In the genomic region with DNA sequence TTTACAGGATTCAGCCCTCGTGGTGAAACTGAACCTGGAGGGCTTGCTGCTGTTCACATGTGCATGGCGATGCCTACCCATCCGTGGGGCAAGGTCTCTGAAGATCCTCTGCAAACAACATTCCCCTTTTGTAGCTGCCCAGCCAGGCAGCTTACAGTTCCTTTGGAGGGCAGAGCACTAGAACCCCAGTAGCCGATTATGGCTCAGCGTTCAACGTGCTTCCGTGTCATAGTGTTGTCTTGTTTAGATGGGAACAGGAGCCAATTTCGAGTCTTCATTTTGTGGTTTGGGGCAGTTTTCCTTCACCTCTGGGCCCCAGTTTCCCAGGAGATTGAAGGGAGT, we compare ENCODE assay signal across 8 mouse cellular contexts. TPM values are rescaled to one million over a fixed set of nuclear protein-coding genes. Genes with fewer than 3 reads are reported as not detected.
DNase-seq lines count a peak whose midpoint lies in the region; ATAC-seq and TF ChIP-seq lines count a peak whose summit lies in the region.
"Had no signal": no experiment of that assay in that cellular context is flagged by ENCODE, and none has a peak within 500 bp of the region (broad histone marks: within the 10 kb centered on the region; RNA-seq: fewer than 3 reads in every experiment).

No protein-coding gene starts in this region.

- peak overlapping the region; percentile 12; the same call in 1 of the 2 replicates for H3K9ac ChIP-seq in lung, embryonic 15.5 days
- peak overlapping the region; percentile 43 for H3K9ac ChIP-seq in forebrain, postnatal 0 days
- peak overlapping the region; percentile 39 for H3K9ac ChIP-seq in limb, embryonic 15.5 days
- peak overlapping the region; percentile 68 for H3K9ac ChIP-seq in stomach, embryonic 16.5 days (ENCODE audit: low read length)

- H3K9me3 ChIP-seq in lung, embryonic 15.5 days, result no peaks in the 10 kb centered on the region
- no peaks in the 10 kb centered on the region for H3K9me3 ChIP-seq in forebrain, postnatal 0 days (ENCODE audit: low read length)
- no peaks in the 10 kb centered on the region for H3K9me3 ChIP-seq in limb, embryonic 15.5 days
- H3K9me3 ChIP-seq in stomach, embryonic 16.5 days (replicated peaks; ENCODE audit: control insufficient read depth, low read length), result no peaks in the 10 kb centered on the region

- no peaks in the 10 kb centered on the region for H3K27me3 ChIP-seq in lung, embryonic 15.5 days
- no peaks in the 10 kb centered on the region for H3K27me3 ChIP-seq in forebrain, postnatal 0 days (ENCODE audit: insufficient read depth, low read length)
- H3K27me3 ChIP-seq in limb, embryonic 15.5 days, result no peaks in the 10 kb centered on the region
- H3K27me3 ChIP-seq in stomach, embryonic 16.5 days (ENCODE audit: control insufficient read depth, insufficient read depth, low read length), result no peaks in the 10 kb centered on the region

- H3K4me3 ChIP-seq in lung, embryonic 15.5 days, result no peak overlapping the region
- no peak overlapping the region for H3K4me3 ChIP-seq in forebrain, postnatal 0 days (ENCODE audit: low read depth, low read length)
- 0 out of 2 replicates have a peak overlapping the region, but pooled peaks have one; percentile 11 for H3K4me3 ChIP-seq in limb, embryonic 15.5 days
- H3K4me3 ChIP-seq in stomach, embryonic 16.5 days (replicated peaks; ENCODE audit: low read length), result no peak overlapping the region
- H3K4me3 ChIP-seq: myocyte had no signal

- H3K36me3 ChIP-seq in lung, embryonic 15.5 days, result peaks cover 42% of the 10 kb centered on the region
- peaks cover 34% of the 10 kb centered on the region for H3K36me3 ChIP-seq in forebrain, postnatal 0 days (ENCODE audit: insufficient read depth)
- H3K36me3 ChIP-seq in limb, embryonic 15.5 days, result peaks cover 36% of the 10 kb centered on the region
- peaks cover 18% of the 10 kb centered on the region for H3K36me3 ChIP-seq in stomach, embryonic 16.5 days (ENCODE audit: control insufficient read depth, insufficient read depth, low read length)

- peak overlapping the region; percentile 5; the same call in 1 of the 2 replicates for H3K27ac ChIP-seq in lung, embryonic 15.5 days
- H3K27ac ChIP-seq in forebrain, postnatal 0 days (ENCODE audit: low read depth, low read length), result peak overlapping the region; percentile 81
- H3K27ac ChIP-seq in limb, embryonic 15.5 days, result peak overlapping the region; percentile 73
- H3K27ac ChIP-seq in stomach, embryonic 16.5 days (ENCODE audit: low read length), result peak overlapping the region; percentile 57; the same call in 1 of the 2 replicates

- no peak for DNase-seq in lung, adult 18-20 months
- DNase-seq in forebrain, postnatal 0 days, result no peak
- DNase-seq in B cell, adult 2 months, result no peak
- no peak for DNase-seq in frontal cortex, postnatal 36 days (ENCODE audit: low spot score in 2 of 2)

- peaks cover 9% of the 10 kb centered on the region for H3K4me1 ChIP-seq in lung, embryonic 15.5 days
- H3K4me1 ChIP-seq in forebrain, postnatal 0 days (ENCODE audit: insufficient read depth), result peaks cover 8% of the 10 kb centered on the region; the same call in 1 of the 2 replicates
- H3K4me1 ChIP-seq in limb, embryonic 15.5 days, result peaks cover 17% of the 10 kb centered on the region
- peaks cover 8% of the 10 kb centered on the region for H3K4me1 ChIP-seq in stomach, embryonic 16.5 days (ENCODE audit: control insufficient read depth, insufficient read depth, low read length)

- no peak for TF ChIP-seq CTCF in forebrain, postnatal 0 days (IDR thresholded peaks at IDR 0.05; ENCODE audit: low read depth)

- 12% methylated on average over 8 of the region's 8 CpGs for WGBS in lung, embryonic 15.5 days
- 2% methylated on average over 8 of the region's 8 CpGs for WGBS in forebrain, postnatal 0 days
- WGBS in limb, embryonic 15.5 days, result 13% methylated on average over 8 of the region's 8 CpGs
- WGBS in stomach, embryonic 16.5 days, result 10% methylated on average over 8 of the region's 8 CpGs

- no peak for ATAC-seq in lung, embryonic 15.5 days (ENCODE audit: borderline replicate concordance, extremely low read depth, low FRiP score, low TSS enrichment)
- no peak for ATAC-seq in forebrain, postnatal 0 days
- ATAC-seq in limb, embryonic 15.5 days (ENCODE audit: insufficient number of reproducible peaks, low FRiP score, low TSS enrichment, low read depth), result no peak
- peak; percentile 41; the same call in 1 of the 2 replicates for ATAC-seq in stomach, embryonic 16.5 days (ENCODE audit: insufficient read depth, low FRiP score)

- H3K4me2 ChIP-seq in lung, embryonic 15.5 days, result peak overlapping the region; percentile 46
- H3K4me2 ChIP-seq in forebrain, postnatal 0 days (ENCODE audit: low read depth), result peak overlapping the region; percentile 33; the same call in 1 of the 2 replicates
- H3K4me2 ChIP-seq in limb, embryonic 15.5 days, result peak overlapping the region; percentile 26
- H3K4me2 ChIP-seq in stomach, embryonic 16.5 days (ENCODE audit: low read depth, low read length), result peak overlapping the region; percentile 43

RNA-seq across cellular contexts. Expression of a gene that starts 13.9 kb away (rescaled TPM):
- polyA plus RNA-seq in lung, embryonic 15.5 days (2015; fragmentation: Nextera tagmentation; extraction: Ambion mirVana), result 761 and 812 TPM in 2 replicates
- 1,310 and 1,631 TPM in 2 replicates for total RNA-seq in forebrain, postnatal 0 days (2014; rRNA removed)
- polyA plus RNA-seq in forebrain, postnatal 0 days (2015; fragmentation: Nextera tagmentation; extraction: Ambion mirVana), result 795 and 979 TPM in 2 replicates
- polyA plus RNA-seq in limb, embryonic 15.5 days (2015; fragmentation: Nextera tagmentation; extraction: Ambion mirVana), result 698 and 866 TPM in 2 replicates
- polyA plus RNA-seq in stomach, embryonic 16.5 days (2015; fragmentation: Nextera tagmentation; extraction: Ambion mirVana), result 701 and 860 TPM in 2 replicates

RNA-seq across cellular contexts. Expression of a gene that starts 14.0 kb away (rescaled TPM):
- polyA plus RNA-seq in lung, embryonic 15.5 days (2015; fragmentation: Nextera tagmentation; extraction: Ambion mirVana), result 17.6 and 18.7 TPM in 2 replicates
- total RNA-seq in forebrain, postnatal 0 days (2014; rRNA removed), result 19.5 and 29.9 TPM in 2 replicates
- 8.1 and 13.4 TPM in 2 replicates for polyA plus RNA-seq in forebrain, postnatal 0 days (2015; fragmentation: Nextera tagmentation; extraction: Ambion mirVana)
- 17.0 and 19.4 TPM in 2 replicates for polyA plus RNA-seq in limb, embryonic 15.5 days (2015; fragmentation: Nextera tagmentation; extraction: Ambion mirVana)
- 14.9 and 16.9 TPM in 2 replicates for polyA plus RNA-seq in stomach, embryonic 16.5 days (2015; fragmentation: Nextera tagmentation; extraction: Ambion mirVana)

Comparison
In these comparisons a context has a peak if more than half of its experiments do, and no peak if none do; other contexts are left out.
1. H3K27ac ChIP-seq: peak in every context shown above with its lines; median percentile 81 in forebrain, postnatal 0 days; 73 in limb, embryonic 15.5 days; 57 in stomach, embryonic 16.5 days; 5 in lung, embryonic 15.5 days.
2. H3K9ac ChIP-seq: peak in every context shown above with its lines; median percentile 68 in stomach, embryonic 16.5 days; 43 in forebrain, postnatal 0 days; 39 in limb, embryonic 15.5 days; 12 in lung, embryonic 15.5 days.